Mouse (Mus musculus): ENCODE results near the gene Slc44a5.

The Slc44a5 gene

GRCm38 (mm10) chr3:153973171-153973948 lies at the start of gene Slc44a5:
Gene Slc44a5 (plus strand): TSS chr3:153973436.
- TF ChIP-seq GATA4 (IDR thresholded peaks at IDR 0.05; ENCODE audit: insufficient replicate concordance, low read length), result no peak

GRCm38 (mm10) chr3:153926333-153926732 lies 46.9 kb upstream of the Slc44a5 start:
- no peak for TF ChIP-seq GATA4 (IDR thresholded peaks at IDR 0.05; ENCODE audit: insufficient replicate concordance, low read length)

- TF ChIP-seq GATA4 (IDR thresholded peaks at IDR 0.05; ENCODE audit: insufficient replicate concordance, low read length), result no peak
Measured at GRCm38 (mm10) chr3:153929526-153929925, 43.7 kb upstream of the Slc44a5 start.

GRCm38 (mm10) chr3:153932461-153932860 lies 40.8 kb upstream of the Slc44a5 start:
- TF ChIP-seq GATA4 (IDR thresholded peaks at IDR 0.05; ENCODE audit: insufficient replicate concordance, low read length), result no peak

GRCm38 (mm10) chr3:153935878-153936277 lies 37.4 kb upstream of the Slc44a5 start:
- no peak for TF ChIP-seq GATA4 (IDR thresholded peaks at IDR 0.05; ENCODE audit: insufficient replicate concordance, low read length)

GRCm38 (mm10) chr3:153937116-153937810 lies 36.0 kb upstream of the Slc44a5 start:
- no peak for TF ChIP-seq GATA4 (IDR thresholded peaks at IDR 0.05; ENCODE audit: insufficient replicate concordance, low read length)

- TF ChIP-seq GATA4 (IDR thresholded peaks at IDR 0.05; ENCODE audit: insufficient replicate concordance, low read length), result no peak
Measured at GRCm38 (mm10) chr3:153940021-153940420, 33.2 kb upstream of the Slc44a5 start.

GRCm38 (mm10) chr3:153940486-153940885 lies 32.8 kb upstream of the Slc44a5 start:
- no peak for TF ChIP-seq GATA4 (IDR thresholded peaks at IDR 0.05; ENCODE audit: insufficient replicate concordance, low read length)

GRCm38 (mm10) chr3:153941613-153942012 lies 31.6 kb upstream of the Slc44a5 start:
- TF ChIP-seq GATA4 (IDR thresholded peaks at IDR 0.05; ENCODE audit: insufficient replicate concordance, low read length), result no peak

GRCm38 (mm10) chr3:153943003-153943640 lies 30.1 kb upstream of the Slc44a5 start:
- TF ChIP-seq GATA4 (IDR thresholded peaks at IDR 0.05; ENCODE audit: insufficient replicate concordance, low read length), result no peak

GRCm38 (mm10) chr3:153943901-153944334 lies 29.3 kb upstream of the Slc44a5 start:
- TF ChIP-seq GATA4 (IDR thresholded peaks at IDR 0.05; ENCODE audit: insufficient replicate concordance, low read length), result no peak

GRCm38 (mm10) chr3:153944335-153944990 lies 28.8 kb upstream of the Slc44a5 start, which contains the start of gene Acadm:
Gene Acadm (minus strand): TSS chr3:153944632.
- peak; percentile 5; the same call in 1 of the 2 replicates for TF ChIP-seq GATA4 (IDR thresholded peaks at IDR 0.05; ENCODE audit: insufficient replicate concordance, low read length)

GRCm38 (mm10) chr3:153947271-153947670 lies 26.0 kb upstream of the Slc44a5 start:
- TF ChIP-seq GATA4 (IDR thresholded peaks at IDR 0.05; ENCODE audit: insufficient replicate concordance, low read length), result no peak

- no peak for TF ChIP-seq GATA4 (IDR thresholded peaks at IDR 0.05; ENCODE audit: insufficient replicate concordance, low read length)
Measured at GRCm38 (mm10) chr3:153948176-153948575, 25.1 kb upstream of the Slc44a5 start.

GRCm38 (mm10) chr3:153957916-153958315 lies 15.3 kb upstream of the Slc44a5 start:
- TF ChIP-seq GATA4 (IDR thresholded peaks at IDR 0.05; ENCODE audit: insufficient replicate concordance, low read length), result no peak
